Mouse (Mus musculus): ENCODE measurements at regions not wholly inside any gene's neighbourhood (a gene's known extent, or its start where the extent isn't known, plus 50 kb on each side); places are given as distances from the start of the nearest gene placed in this dataset.

DNA sequence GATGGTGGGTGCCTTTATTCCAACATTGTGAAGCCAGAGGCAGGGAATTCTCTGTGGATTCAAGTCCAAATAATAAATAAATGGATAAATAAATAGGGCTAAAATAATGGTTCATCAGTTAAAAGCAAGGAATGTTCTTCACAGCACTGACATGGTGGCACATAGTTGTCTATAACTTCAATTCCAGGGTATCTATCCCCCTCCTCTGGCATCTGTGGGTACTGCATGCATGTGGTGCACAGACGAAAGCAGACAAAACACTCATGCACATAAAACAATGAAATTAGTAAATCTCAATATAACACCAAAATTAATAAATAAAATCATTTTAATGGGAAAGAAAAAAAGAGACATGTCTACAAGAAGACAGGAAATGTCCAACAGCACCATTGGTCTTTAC, 54.3 kb upstream of the Ppt1 start:
- WGBS = 85% methylated on average over 1 of the region's 1 CpGs

More for the DNA sequence above, 54.3 kb upstream of the Ppt1 start:
- no peak overlapping the region for H3K27ac ChIP-seq
- DNase-seq (ENCODE audit: low spot score) (no peak), ATAC-seq (replicated peaks; ENCODE audit: low FRiP score, low read depth) (no peak)
- no peaks in the 10 kb centered on the region for H3K9me3 ChIP-seq (replicated peaks; ENCODE audit: low read length)
- no peaks in the 10 kb centered on the region for H3K36me3 ChIP-seq (ENCODE audit: insufficient read depth, low read length)
- no peak overlapping the region for H3K4me3 ChIP-seq (replicated peaks; ENCODE audit: low read depth, low read length)
- H3K9ac ChIP-seq (ENCODE audit: low read depth, low read length) = no peak overlapping the region
- no peak overlapping the region for H3K4me2 ChIP-seq (ENCODE audit: low read length)
- TF ChIP-seq CTCF (IDR thresholded peaks at IDR 0.05; ENCODE audit: low read depth) = peak; percentile 38
- H3K27me3 ChIP-seq (ENCODE audit: insufficient read depth, low read length) = no peaks in the 10 kb centered on the region
- no peaks in the 10 kb centered on the region for H3K4me1 ChIP-seq (replicated peaks; ENCODE audit: insufficient read depth, low read length)
